Mouse (Mus musculus) lung, postnatal 0 days (tissue): Measurements from ENCODE around the gene Nr5a2.

ENCODE experiments used
- CTCF ChIP-seq: IDR thresholded peaks from 2 replicates; pipeline ENCODE4 v1.5.1; 2016; ENCODE audit warnings: antibody characterized with exemption, mild to moderate bottlenecking
- EP300 ChIP-seq: IDR thresholded peaks from 2 replicates; pipeline ENCODE4 v1.6.1; 2016; ENCODE audit warnings: antibody characterized with exemption, mild to moderate bottlenecking, control low read depth

- no peak for TF ChIP-seq CTCF
- TF ChIP-seq EP300 = no peak
Measured at GRCm38 (mm10) chr1:136991762-136992352, 31.6 kb upstream of the Nr5a2 start.
